Mouse (Mus musculus) right cerebral cortex, postnatal 25 days (tissue): ENCODE data around the gene Ctsa.
"Not testable (repeated sequence)": the region's sequence is repeated elsewhere in the genome, so short reads cannot be mapped to it uniquely, and the experiment has no call there.

ENCODE experiments used
- DNase-seq: peaks from one replicate; pipeline ENCODE4 v3.0.0; 2022

Ctsa gene

GRCm38 (mm10) chr2:164832748-164833301, at the start of gene Ctsa:
TSS of gene Ctsa (plus strand) at chr2:164832873.
- DNase-seq = peak; percentile 78

DNA sequence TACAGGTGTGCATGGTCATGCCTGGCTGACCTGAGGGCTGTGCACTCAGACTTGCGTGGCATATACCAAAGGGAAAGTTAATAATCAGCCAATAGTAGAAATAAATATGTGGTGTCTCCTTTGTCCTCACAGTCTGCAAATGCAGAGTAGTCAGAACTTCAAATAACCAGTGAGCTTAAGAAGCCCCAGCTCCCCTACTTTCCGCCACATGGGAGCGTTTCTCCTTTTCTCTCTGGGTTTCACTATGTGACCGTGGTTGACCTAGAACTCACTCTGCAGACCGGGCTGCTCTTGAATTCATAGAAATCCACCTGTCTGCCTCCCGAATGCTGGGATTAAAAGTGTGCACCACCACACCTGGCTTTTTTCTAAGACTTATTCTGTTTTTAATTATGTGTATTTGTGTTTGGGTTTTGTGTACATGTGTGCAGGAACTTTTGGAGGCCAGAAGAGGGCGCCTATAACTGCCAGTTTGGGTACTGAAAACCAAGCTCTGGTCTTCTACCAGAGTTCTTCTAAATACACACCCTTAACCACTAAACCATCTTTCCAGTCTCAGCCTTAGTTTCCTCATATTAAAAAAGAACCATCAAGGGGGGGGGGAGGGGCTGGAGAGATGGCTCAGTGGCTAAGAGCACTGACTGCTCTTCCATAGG, 48.6 kb upstream of the Ctsa start:
- DNase-seq = no peak

DNA sequence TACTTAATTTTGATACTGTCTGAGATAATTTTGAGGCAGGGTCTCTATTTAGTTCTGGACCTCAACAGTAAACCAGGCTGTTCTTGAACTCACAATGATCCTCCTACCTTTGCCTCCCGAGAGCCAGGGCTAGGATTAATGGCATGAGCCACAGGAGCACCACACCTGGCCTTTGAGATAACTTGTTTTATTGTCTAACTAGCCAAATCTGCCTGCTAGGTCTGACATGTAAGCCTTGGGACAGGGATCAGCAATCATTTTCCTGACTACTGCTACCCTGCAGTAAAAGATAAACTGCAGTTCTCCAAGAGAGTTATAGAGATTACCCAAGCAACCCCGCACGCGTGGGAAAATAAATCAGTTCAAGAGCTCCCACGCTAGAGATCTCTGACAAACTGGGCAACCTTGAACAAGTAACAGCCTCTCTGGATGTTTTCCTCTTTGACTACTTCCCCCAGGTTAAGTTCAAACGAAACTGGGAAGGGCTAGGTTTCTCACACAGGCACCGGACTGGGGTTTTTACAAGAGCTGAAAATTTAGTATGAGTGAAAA, 47.7 kb upstream of the Ctsa start:
- no peak for DNase-seq

- DNase-seq = peak; percentile 87
These were observed 46.9 kb upstream of the Ctsa start, which contains the start of gene Snx21 for GRCm38 (mm10) chr2:164785481-164786387. TSS of gene Snx21 (plus strand) at chr2:164785823.

DNA sequence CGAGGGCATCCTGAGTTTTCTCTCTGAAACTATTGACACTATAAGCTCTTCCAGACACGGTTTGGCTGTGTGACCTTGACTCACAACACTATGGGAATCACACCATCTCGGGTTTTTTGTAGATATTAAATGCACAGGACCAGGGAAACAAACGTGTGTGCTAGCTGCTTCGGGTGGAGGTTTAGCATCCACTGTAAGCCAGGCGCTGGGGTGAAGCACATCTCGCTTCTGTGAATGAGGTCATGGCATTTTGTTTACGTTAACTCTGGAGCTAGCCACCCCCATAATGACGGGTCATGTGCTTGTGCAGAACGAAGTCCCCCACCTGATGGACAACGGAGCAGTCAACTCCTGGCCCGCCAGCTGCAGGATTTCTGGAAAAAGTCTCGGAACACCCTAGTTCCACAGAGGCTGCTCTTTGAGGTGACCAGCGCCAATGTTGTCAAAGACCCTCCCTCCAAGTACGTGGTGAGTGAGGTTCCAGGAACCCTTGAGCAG, 46.2 kb upstream of the Ctsa start:
- DNase-seq = no peak

- DNase-seq = no peak
These were observed 45.6 kb upstream of the Ctsa start for GRCm38 (mm10) chr2:164787032-164787431.

GRCm38 (mm10) chr2:164787779-164788178, 44.9 kb upstream of the Ctsa start:
- DNase-seq = no peak

GRCm38 (mm10) chr2:164788411-164788810, 44.3 kb upstream of the Ctsa start:
- no peak for DNase-seq

- DNase-seq = no peak
These were observed 42.2 kb upstream of the Ctsa start for GRCm38 (mm10) chr2:164790451-164790850.

DNA sequence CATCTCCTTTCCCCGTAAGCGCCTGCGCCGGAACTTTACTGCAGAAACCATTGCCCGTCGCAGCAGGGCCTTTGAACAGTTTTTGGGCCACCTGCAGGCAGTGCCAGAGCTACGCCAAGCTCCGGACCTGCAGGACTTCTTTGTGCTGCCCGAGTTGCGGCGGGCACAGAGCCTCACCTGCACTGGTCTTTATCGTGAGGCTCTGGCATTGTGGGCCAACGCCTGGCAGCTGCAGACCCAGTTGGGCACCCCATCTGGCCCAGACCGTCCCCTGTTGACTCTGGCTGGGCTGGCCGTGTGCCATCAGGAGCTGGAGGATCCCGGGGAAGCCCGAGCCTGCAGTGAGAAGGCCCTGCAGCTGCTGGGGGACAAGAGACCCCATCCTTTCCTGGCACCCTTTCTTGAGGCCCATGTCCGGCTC, 40.8 kb upstream of the Ctsa start:
- no peak for DNase-seq

DNA sequence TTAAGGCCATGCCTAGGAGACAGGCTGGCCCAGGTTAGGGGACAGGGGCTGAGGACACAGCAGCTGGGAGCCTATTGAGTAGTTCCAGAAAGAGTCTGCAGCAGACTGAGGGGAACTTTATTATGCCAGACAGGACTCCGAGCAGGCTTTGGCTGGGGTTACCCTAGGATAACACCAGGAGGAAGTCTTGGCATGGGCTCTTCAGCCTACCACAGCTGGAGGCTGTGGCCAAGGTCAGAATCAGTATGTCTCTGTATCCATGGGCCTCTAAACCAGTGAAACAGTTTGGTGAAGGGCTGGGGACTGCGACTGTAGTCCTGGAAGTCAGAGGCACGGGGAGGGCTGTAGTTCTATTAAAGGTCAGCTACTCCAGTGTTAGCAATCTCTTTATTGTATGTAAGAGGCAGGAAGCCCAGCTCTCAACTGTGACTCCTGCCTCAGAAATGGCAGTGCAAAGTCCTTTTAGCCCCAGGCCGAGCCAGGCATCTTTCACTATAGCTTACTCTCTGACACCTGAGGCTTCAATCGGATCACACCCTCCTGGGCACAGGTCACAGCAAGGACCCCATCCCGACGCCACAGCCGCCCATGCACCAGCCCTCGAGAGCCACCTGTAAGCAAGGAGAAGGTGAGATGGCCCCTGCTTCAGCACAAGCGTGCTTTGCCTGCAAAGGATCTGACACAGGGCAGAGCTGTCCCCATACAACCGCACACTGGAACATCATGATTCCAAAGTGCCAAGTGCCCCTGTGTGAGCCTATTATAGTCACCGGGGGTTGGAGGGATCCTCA, 40.1 kb upstream of the Ctsa start:
- DNase-seq = no peak

- DNase-seq = no peak
These were observed 39.4 kb upstream of the Ctsa start for GRCm38 (mm10) chr2:164793236-164793635.

DNA sequence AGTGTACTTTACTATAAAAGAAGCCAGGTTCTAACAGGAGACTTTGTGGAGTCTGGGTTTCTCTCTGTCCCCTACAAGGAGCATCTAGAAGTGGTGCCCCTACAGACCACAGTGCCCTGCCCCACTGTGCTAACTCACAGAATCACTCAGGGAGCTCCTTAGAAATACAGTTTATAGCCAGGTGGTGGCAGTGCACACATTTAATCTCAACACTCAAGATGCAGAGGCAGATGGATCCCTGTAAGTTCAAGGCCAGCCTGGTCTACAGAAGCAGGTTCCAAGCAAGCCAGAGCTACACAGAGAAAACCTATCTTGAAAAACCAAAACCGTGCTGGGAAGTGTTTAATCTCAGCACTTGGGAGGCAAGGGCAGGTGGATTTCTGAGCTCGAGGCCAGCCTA, 38.9 kb upstream of the Ctsa start:
- no peak for DNase-seq

DNA sequence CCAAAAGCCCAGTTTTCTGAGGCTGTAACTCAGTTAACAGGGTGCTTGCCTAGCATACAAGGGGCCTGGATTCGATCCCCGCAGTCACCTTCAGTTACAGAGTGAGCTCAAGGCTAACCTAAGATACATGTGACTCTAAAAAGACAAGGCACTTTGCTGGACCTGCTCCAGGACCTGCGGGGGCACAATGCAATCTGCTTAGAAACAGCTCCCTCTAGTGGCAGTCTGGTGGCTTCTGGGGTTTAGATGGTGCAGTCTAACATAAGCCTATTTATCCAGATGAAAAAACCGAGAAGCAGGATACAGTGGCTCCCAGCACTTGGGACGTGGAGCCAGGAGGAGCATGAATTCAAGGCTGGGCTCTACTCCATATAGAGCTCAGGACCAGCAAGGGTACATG, 38.4 kb upstream of the Ctsa start:
- DNase-seq = peak; percentile 73

GRCm38 (mm10) chr2:164795868-164796267, 36.8 kb upstream of the Ctsa start:
- no peak for DNase-seq

DNA sequence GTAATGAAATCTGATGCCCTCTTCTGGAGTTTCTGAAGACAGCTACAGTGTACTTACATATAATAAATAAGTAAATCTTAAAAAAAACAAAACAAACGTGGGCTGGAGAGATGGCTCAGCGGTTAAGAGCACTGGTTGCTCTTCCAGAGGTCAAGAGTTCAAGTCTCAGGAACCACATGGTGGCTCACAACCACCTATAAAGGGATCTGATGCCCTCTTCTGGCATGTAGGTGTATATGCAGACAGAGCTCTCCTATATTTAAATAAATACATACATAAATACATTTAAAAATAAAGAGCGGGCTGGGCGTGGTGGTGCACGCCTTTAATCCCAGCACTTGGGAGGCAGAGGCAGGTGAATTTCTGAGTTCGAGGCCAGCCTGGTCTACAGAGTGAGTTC, 34.1 kb upstream of the Ctsa start:
- DNase-seq = not testable (repeated sequence)

GRCm38 (mm10) chr2:164800252-164801004, 32.2 kb upstream of the Ctsa start:
- no peak for DNase-seq

DNA sequence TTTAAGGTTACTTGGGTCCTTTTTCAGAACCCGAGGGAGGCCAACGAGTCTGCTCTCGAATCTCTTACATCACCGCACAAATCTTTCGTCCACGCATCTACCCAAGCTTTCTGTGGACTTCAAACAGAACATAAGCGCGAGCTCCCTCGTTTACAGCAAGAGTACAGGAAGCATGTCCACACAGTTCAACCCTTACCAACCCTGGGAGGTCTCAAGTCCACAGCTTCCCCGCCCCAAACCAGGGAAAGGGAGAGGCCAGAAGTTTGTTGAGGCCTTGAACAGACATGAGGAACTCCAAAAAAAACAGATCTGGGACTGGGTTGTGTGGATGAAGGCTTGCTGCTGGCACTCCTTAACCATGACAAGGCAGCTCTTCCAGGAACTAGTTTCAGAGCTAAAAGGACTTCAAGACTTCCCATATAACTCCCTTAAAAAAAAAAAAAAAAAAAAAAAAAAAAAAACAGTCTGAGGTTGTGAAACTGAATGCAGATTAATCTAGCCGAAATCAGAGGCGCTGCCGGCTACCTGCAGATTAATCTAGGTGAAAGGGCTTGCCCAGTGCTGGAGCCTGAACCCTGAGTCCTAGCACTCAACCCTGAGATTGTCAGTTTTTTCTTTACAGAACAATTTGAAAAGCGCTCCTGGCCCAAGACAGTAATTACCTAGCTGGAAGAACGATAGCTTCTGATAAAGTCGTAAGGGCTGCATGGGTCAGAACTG, 29.3 kb upstream of the Ctsa start:
- DNase-seq = no peak

DNA sequence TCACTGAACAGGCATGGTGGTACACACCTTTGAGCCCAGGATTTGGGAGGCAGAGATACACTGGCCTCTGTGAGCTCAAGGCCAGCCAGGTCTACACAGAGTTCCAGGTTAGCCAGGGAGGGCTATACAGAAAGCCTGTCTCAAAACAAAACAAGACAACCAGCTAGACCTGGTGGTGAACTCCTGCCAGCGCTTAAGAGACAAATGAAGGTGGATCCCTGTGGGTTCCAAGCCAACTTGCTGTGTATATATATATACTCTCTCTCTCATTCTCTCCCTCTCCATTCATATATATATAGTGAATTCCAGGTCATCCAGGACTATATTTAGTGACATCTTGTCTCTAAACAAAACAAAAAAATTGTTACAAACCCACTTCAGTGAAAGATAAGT, 28.8 kb upstream of the Ctsa start:
- DNase-seq = no peak

DNA sequence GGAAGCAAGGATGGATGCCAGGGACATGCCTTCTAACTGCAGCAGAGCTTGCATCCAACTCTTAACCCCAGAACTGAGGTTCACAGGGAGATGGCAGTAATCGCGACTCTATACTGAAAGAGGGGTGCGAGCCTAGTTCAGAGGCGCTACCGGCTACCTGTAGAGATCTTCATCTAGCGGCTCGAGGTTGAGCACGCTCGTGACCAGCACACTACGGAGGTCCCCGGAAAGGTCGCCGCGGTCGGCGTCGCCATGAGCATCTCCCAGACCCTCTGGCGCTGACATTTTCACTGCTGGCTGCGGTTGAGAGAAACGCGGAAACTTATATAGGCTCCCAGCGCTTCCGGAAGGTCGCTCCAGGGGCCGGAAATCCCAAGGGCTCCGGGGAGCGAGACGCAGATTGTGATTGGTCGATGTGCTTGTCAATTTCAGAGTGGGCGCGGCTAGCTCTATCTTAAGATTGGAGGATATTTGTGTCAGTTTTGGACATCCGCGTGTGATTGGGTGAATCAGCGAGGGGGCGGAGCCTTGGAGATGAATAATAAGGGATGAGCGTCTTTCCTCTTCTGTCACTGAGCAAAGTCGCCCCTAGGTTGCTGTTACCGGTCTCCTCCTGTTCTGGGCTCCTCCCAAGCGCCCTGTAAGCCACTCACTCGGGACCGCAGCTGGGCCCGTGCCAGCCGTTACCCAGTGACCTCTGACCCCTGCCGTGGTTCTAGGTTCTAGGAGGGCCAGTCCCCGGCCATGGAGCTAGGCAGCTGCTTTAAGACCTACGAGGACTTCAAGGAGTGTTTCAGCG, 27.9 kb upstream of the Ctsa start, which contains the start of the genes Acot8 and Zswim3:
TSS of gene Acot8 (minus strand) at position 350 of the 799 bp plus-strand sequence.
TSS of gene Zswim3 (plus strand) at position 566 of the 799 bp plus-strand sequence.
- peak; percentile 97 for DNase-seq
